Mouse (Mus musculus) MEL (cell line): ENCODE results near the gene Eme2. TPM values are rescaled to one million over a fixed set of nuclear protein-coding genes. Genes with fewer than 3 reads are reported as not detected.

Experiments used
- DNase-seq: peaks from one replicate; pipeline ENCODE4 v3.0.0; 2011; ENCODE audit warnings: low read depth, low spot score
- H3K27ac ChIP-seq: 2 replicates; pipeline ENCODE4 v1.5.1; 2012; ENCODE audit warnings: low read depth, mild to moderate bottlenecking, control low read depth, low read length, moderate library complexity; ENCODE audit not compliant: control insufficient read depth
- H3K27me3 ChIP-seq, 2 experiments: fragments of 150-350 bp in 1 of 2; sonication (generic) in 1 of 2; 2 replicates each; pipeline ENCODE4 v1.6.1; 2012; ENCODE audit warnings: low read length in 2 of 2, mild to moderate bottlenecking in 2 of 2, improper control_type of control experiment in 1 of 2, moderate library complexity in 1 of 2; ENCODE audit not compliant: insufficient read depth in 2 of 2, control insufficient read depth in 1 of 2
- H3K36me3 ChIP-seq, 2 experiments: 2 replicates each; pipeline ENCODE4 v1.6.1; 2012 to 2014; ENCODE audit warnings: low read length in 2 of 2, improper control_type of control experiment in 1 of 2, inconsistent platforms in 1 of 2, mild to moderate bottlenecking in 1 of 2; ENCODE audit not compliant: insufficient read depth in 2 of 2, control insufficient read depth in 1 of 2
- H3K4me1 ChIP-seq, 2 experiments: fragments of 150-350 bp in 1 of 2; sonication (generic) in 1 of 2; 2 replicates each; pipeline ENCODE4 v1.6.1; 2012; ENCODE audit warnings: low read length in 2 of 2, improper control_type of control experiment in 1 of 2, mild to moderate bottlenecking in 1 of 2; ENCODE audit not compliant: insufficient read depth in 2 of 2, control insufficient read depth in 1 of 2
- H3K4me3 ChIP-seq, 2 experiments: fragments of 150-350 bp in 1 of 2; sonication (generic) in 1 of 2; 2 replicates each; pipeline ENCODE4 v1.5.1; 2012; ENCODE audit warnings: low read depth in 2 of 2, low read length in 2 of 2, mild to moderate bottlenecking in 2 of 2, moderate library complexity in 2 of 2, control low read depth in 1 of 2, improper control_type of control experiment in 1 of 2; ENCODE audit not compliant: control insufficient read depth in 1 of 2, insufficient read depth in 1 of 2
- H3K79me2 ChIP-seq: 2 replicates; pipeline ENCODE4 v1.6.1; 2012; ENCODE audit warnings: mild to moderate bottlenecking, low read length, moderate library complexity; ENCODE audit not compliant: control insufficient read depth, poor library complexity, insufficient read depth
- H3K9ac ChIP-seq: 2 replicates; pipeline ENCODE4 v1.6.1; 2012; ENCODE audit warnings: low read depth, mild to moderate bottlenecking, control low read depth, low read length, moderate library complexity; ENCODE audit not compliant: control insufficient read depth, poor library complexity, severe bottlenecking
- H3K9me3 ChIP-seq: fragments of 150-350 bp; sonication (generic); replicated peaks from 2 replicates; pipeline ENCODE4 v1.6.1; 2012; ENCODE audit warnings: mild to moderate bottlenecking, low read length, improper control_type of control experiment, moderate library complexity; ENCODE audit not compliant: insufficient read depth
- BHLHE40 ChIP-seq: IDR thresholded peaks from 2 replicates; pipeline ENCODE4 v1.6.1; 2012; ENCODE audit warnings: low read depth, mild to moderate bottlenecking, inconsistent platforms, low read length, improper control_type of control experiment, borderline replicate concordance
- CHD1 ChIP-seq: IDR thresholded peaks from 2 replicates; pipeline ENCODE4 v1.6.1; 2012; ENCODE audit warnings: low read depth, mild to moderate bottlenecking, inconsistent platforms, low read length, improper control_type of control experiment
- CHD2 ChIP-seq: IDR thresholded peaks from 2 replicates; pipeline ENCODE4 v1.6.1; 2011; ENCODE audit warnings: low read length, improper control_type of control experiment
- E2F4 ChIP-seq: IDR thresholded peaks from 2 replicates; pipeline ENCODE4 v1.6.1; 2011; ENCODE audit warnings: low read depth, low read length, improper control_type of control experiment, borderline replicate concordance
- ELF1 ChIP-seq: IDR thresholded peaks from 2 replicates; pipeline ENCODE4 v1.6.1; 2014; ENCODE audit warnings: low read depth, mild to moderate bottlenecking, inconsistent platforms, low read length, improper control_type of control experiment, moderate library complexity
- EP300 ChIP-seq, 2 experiments: IDR thresholded peaks; 2 replicates each; pipeline ENCODE4 v1.6.1; 2011; ENCODE audit warnings: improper control_type of control experiment in 2 of 2, low read length in 2 of 2, low read depth in 1 of 2, mild to moderate bottlenecking in 1 of 2
- ETS1 ChIP-seq: IDR thresholded peaks from 2 replicates; pipeline ENCODE4 v1.6.1; 2012; ENCODE audit warnings: low read depth, mild to moderate bottlenecking, inconsistent platforms, low read length, improper control_type of control experiment, moderate library complexity
- GABPA ChIP-seq: IDR thresholded peaks from 2 replicates; pipeline ENCODE4 v1.6.1; 2012; ENCODE audit warnings: low read depth, mild to moderate bottlenecking, inconsistent platforms, low read length, improper control_type of control experiment, moderate library complexity
- GATA1 ChIP-seq: IDR thresholded peaks from 2 replicates; pipeline ENCODE4 v1.6.1; 2011; ENCODE audit warnings: low read depth, low read length, improper control_type of control experiment
- JUND ChIP-seq: IDR thresholded peaks from 2 replicates; pipeline ENCODE4 v1.6.1; 2011; ENCODE audit warnings: low read depth, mild to moderate bottlenecking, improper control_type of control experiment, low read length
- KAT2A ChIP-seq: conservative IDR thresholded peaks from 2 replicates; pipeline ENCODE4 v1.6.1; 2012; ENCODE audit warnings: low read depth, low read length, improper control_type of control experiment, inconsistent platforms
- MEF2A ChIP-seq: IDR thresholded peaks from 2 replicates; pipeline ENCODE4 v1.6.1; 2014; ENCODE audit warnings: low read depth, mild to moderate bottlenecking, inconsistent platforms, low read length, improper control_type of control experiment; ENCODE audit not compliant: poor library complexity, insufficient replicate concordance, severe bottlenecking; ENCODE audit errors: extremely low read depth
- MXI1 ChIP-seq: IDR thresholded peaks from 2 replicates; pipeline ENCODE4 v1.6.1; 2011; ENCODE audit warnings: mild to moderate bottlenecking, low read depth, low read length, improper control_type of control experiment
- MYB ChIP-seq: IDR thresholded peaks from 2 replicates; pipeline ENCODE4 v1.6.1; 2011; ENCODE audit warnings: mild to moderate bottlenecking, low read depth, low read length, improper control_type of control experiment
- MYC ChIP-seq: IDR thresholded peaks from 2 replicates; pipeline ENCODE4 v1.6.1; 2011; ENCODE audit warnings: low read depth, mild to moderate bottlenecking, low read length, improper control_type of control experiment, moderate library complexity
- NELFE ChIP-seq: IDR thresholded peaks from 2 replicates; pipeline ENCODE4 v1.6.1; 2011; ENCODE audit warnings: low read depth, low read length, improper control_type of control experiment
- NRF1 ChIP-seq: IDR thresholded peaks from 2 replicates; pipeline ENCODE4 v1.6.1; 2014; ENCODE audit warnings: low read depth, mild to moderate bottlenecking, inconsistent platforms, low read length, improper control_type of control experiment, moderate library complexity; ENCODE audit not compliant: poor library complexity, insufficient read depth, severe bottlenecking
- POLR2AphosphoS2 ChIP-seq: IDR thresholded peaks from 2 replicates; pipeline ENCODE4 v1.6.1; 2011; ENCODE audit warnings: low read length, improper control_type of control experiment
- POLR2AphosphoS5 ChIP-seq: IDR thresholded peaks from 2 replicates; pipeline ENCODE4 v1.6.1; 2012; ENCODE audit warnings: low read depth, borderline replicate concordance, mild to moderate bottlenecking, inconsistent platforms, low read length, moderate library complexity, mixed read lengths
- RAD21 ChIP-seq: IDR thresholded peaks from 2 replicates; pipeline ENCODE4 v1.6.1; 2011; ENCODE audit warnings: mild to moderate bottlenecking, low read depth, low read length, improper control_type of control experiment
- SIN3A ChIP-seq: IDR thresholded peaks from 2 replicates; pipeline ENCODE4 v1.6.1; 2012; ENCODE audit warnings: low read length, improper control_type of control experiment, inconsistent platforms
- SMC3 ChIP-seq: IDR thresholded peaks from 2 replicates; pipeline ENCODE4 v1.6.1; 2011; ENCODE audit warnings: low read depth, low read length, improper control_type of control experiment
- TAL1 ChIP-seq: IDR thresholded peaks from 2 replicates; pipeline ENCODE4 v1.6.1; 2012; ENCODE audit warnings: mild to moderate bottlenecking, inconsistent platforms, low read length, moderate library complexity, mixed read lengths
- TBP ChIP-seq: IDR thresholded peaks from 2 replicates; pipeline ENCODE4 v1.8.0; 2011; ENCODE audit warnings: low read depth, low read length, improper control_type of control experiment
- TCF12 ChIP-seq: IDR thresholded peaks from 2 replicates; pipeline ENCODE4 v1.6.1; 2014; ENCODE audit warnings: low read depth, mild to moderate bottlenecking, inconsistent platforms, low read length, improper control_type of control experiment, moderate library complexity
- UBTF ChIP-seq: IDR thresholded peaks from 2 replicates; pipeline ENCODE4 v1.6.1; 2012; ENCODE audit warnings: low read depth, mild to moderate bottlenecking, inconsistent platforms, low read length, improper control_type of control experiment, moderate library complexity, borderline replicate concordance; ENCODE audit not compliant: insufficient read depth
- USF1 ChIP-seq: IDR thresholded peaks from 2 replicates; pipeline ENCODE4 v1.6.1; 2014; ENCODE audit warnings: low read depth, mild to moderate bottlenecking, inconsistent platforms, low read length, improper control_type of control experiment, moderate library complexity
- ZKSCAN1 ChIP-seq: IDR thresholded peaks from 2 replicates; pipeline ENCODE4 v1.6.1; 2012; ENCODE audit warnings: low read depth, mild to moderate bottlenecking, inconsistent platforms, low read length, improper control_type of control experiment, moderate library complexity
- polyA plus RNA-seq, 2 experiments: library from polyadenylated mRNA; stranded (reverse) in 1 of 2; unstranded in 1 of 2; fragments of >175 nt in 1 of 2; fragments of >200 nt in 1 of 2; gene quantifications; 2 replicates each; pipeline versions ENCODE4 v1.2.1 to v1.2.4; 2012; ENCODE audit warnings: low replicate concordance in 2 of 2, low read depth in 1 of 2; ENCODE audit not compliant: insufficient read length in 2 of 2, insufficient read depth in 1 of 2, missing spikeins in 1 of 2
- total RNA-seq: library from RNA; depleted of rRNA; stranded (reverse); fragments of 300-350 nt; gene quantifications from 2 replicates; pipeline ENCODE4 v1.2.3, GENCODE M21; 2012

The Eme2 gene
- total and polyA plus RNA-seq, 3 experiments: 15.1 to 26.8 TPM; not detected in 1

- Histone ChIP-seq H3K4me1 (peaks cover 4 to 16% of the 10 kb centered on the region in 2 experiments), H3K9ac (no peak overlapping the region), H3K4me3 (no peak overlapping the region), H3K9me3 (no peaks in the 10 kb centered on the region), H3K27ac (no peak overlapping the region), H3K79me2 (no peaks in the 10 kb centered on the region), H3K36me3 (peaks cover 0 to 11% of the 10 kb centered on the region in 2 experiments; a peak in 2 of 4 replicates), H3K27me3 (no peaks in the 10 kb centered on the region)
- DNase-seq: peak; percentile 86
- TF ChIP-seq TAL1 (peak; percentile 90), RAD21 (no peak), MEF2A (no peak), EP300 (IDR thresholded peaks at IDR 0.05; ENCODE audit: low read depth in 1 of 2, low read length in 2 of 2) (peak; percentile 74 to 93), TCF12 (peak; percentile 94), POLR2AphosphoS2 (0 out of 2 replicates have a peak, but pooled peaks have one; percentile 23), ETS1 (peak; percentile 91), NRF1 (peak; percentile 56), NELFE (no peak), SIN3A (peak; percentile 75), SMC3 (no peak), ELF1 (peak; percentile 48; the same call in 1 of the 2 replicates), MXI1 (peak; percentile 50), MYB (no peak), MYC (no peak), GABPA (no peak), ZKSCAN1 (no peak), BHLHE40 (no peak), USF1 (no peak), TBP (no peak), JUND (no peak), E2F4 (no peak), GATA1 (peak; percentile 56; the same call in 1 of the 2 replicates), UBTF (no peak), KAT2A (no peak), CHD1 (no peak), POLR2AphosphoS5 (no peak), CHD2 (no peak)
- TF ChIP-seq, all 39 proteins: peak for 10
These were observed 35.9 kb downstream of the Eme2 start for GRCm38 (mm10) chr17:24858967-24859366.
